Mouse (Mus musculus): ENCODE results near the gene Dlgap4.

The Dlgap4 gene

GRCm38 (mm10) chr2:156613081-156613540, 394 bp upstream of the Dlgap4 start:
- Histone ChIP-seq H3K4me1 (replicated peaks; ENCODE audit: low read depth, low read length) (peaks cover 51% of the 10 kb centered on the region), H3K4me3 (replicated peaks; ENCODE audit: low read length) (peak overlapping the region; percentile 94), H3K9me3 (ENCODE audit: low read length) (no peaks in the 10 kb centered on the region), H3K36me3 (ENCODE audit: insufficient read depth, low read length) (no peaks in the 10 kb centered on the region), H3K27me3 (ENCODE audit: insufficient read depth, low read length) (peaks cover 70% of the 10 kb centered on the region)
- TF ChIP-seq CTCF (conservative IDR thresholded peaks at IDR 0.05; ENCODE audit: low read length) (peak; percentile 16), POU5F1 (IDR thresholded peaks at IDR 0.05; ENCODE audit: borderline replicate concordance, low read length) (no peak)

GRCm38 (mm10) chr2:156614258-156614556, 702 bp downstream of the Dlgap4 start:
- Histone ChIP-seq H3K4me1 (replicated peaks; ENCODE audit: low read depth, low read length) (peaks cover 59% of the 10 kb centered on the region), H3K36me3 (ENCODE audit: insufficient read depth, low read length) (no peaks in the 10 kb centered on the region), H3K27me3 (ENCODE audit: insufficient read depth, low read length) (peaks cover 74% of the 10 kb centered on the region), H3K4me3 (replicated peaks; ENCODE audit: low read length) (peak overlapping the region; percentile 94), H3K9me3 (ENCODE audit: low read length) (no peaks in the 10 kb centered on the region)
- TF ChIP-seq CTCF (conservative IDR thresholded peaks at IDR 0.05; ENCODE audit: low read length) = no peak
- no peak for TF ChIP-seq POU5F1 (IDR thresholded peaks at IDR 0.05; ENCODE audit: borderline replicate concordance, low read length)
- no peak for TF ChIP-seq NANOG (IDR thresholded peaks at IDR 0.05; ENCODE audit: borderline replicate concordance, low read length)

GRCm38 (mm10) chr2:156614661-156615654, 1.5 kb downstream of the Dlgap4 start:
- Histone ChIP-seq H3K4me3 (replicated peaks; ENCODE audit: low read length) (peak overlapping the region; percentile 94), H3K9me3 (ENCODE audit: low read length) (no peaks in the 10 kb centered on the region), H3K36me3 (ENCODE audit: insufficient read depth, low read length) (no peaks in the 10 kb centered on the region), H3K27me3 (ENCODE audit: insufficient read depth, low read length) (peaks cover 67% of the 10 kb centered on the region), H3K4me1 (replicated peaks; ENCODE audit: low read depth, low read length) (peaks cover 66% of the 10 kb centered on the region)
- no peak for TF ChIP-seq POU5F1 (IDR thresholded peaks at IDR 0.05; ENCODE audit: borderline replicate concordance, low read length)
- no peak for TF ChIP-seq CTCF (conservative IDR thresholded peaks at IDR 0.05; ENCODE audit: low read length)
- no peak for TF ChIP-seq NANOG (IDR thresholded peaks at IDR 0.05; ENCODE audit: borderline replicate concordance, low read length)

GRCm38 (mm10) chr2:156616513-156616912, 3.0 kb downstream of the Dlgap4 start:
- Histone ChIP-seq H3K36me3 (ENCODE audit: insufficient read depth, low read length) (no peaks in the 10 kb centered on the region), H3K4me1 (replicated peaks; ENCODE audit: low read depth, low read length) (peaks cover 65% of the 10 kb centered on the region), H3K27me3 (ENCODE audit: insufficient read depth, low read length) (peaks cover 54% of the 10 kb centered on the region), H3K9me3 (ENCODE audit: low read length) (no peaks in the 10 kb centered on the region), H3K4me3 (replicated peaks; ENCODE audit: low read length) (no peak overlapping the region)
- no peak for TF ChIP-seq POU5F1 (IDR thresholded peaks at IDR 0.05; ENCODE audit: borderline replicate concordance, low read length)
- no peak for TF ChIP-seq CTCF (conservative IDR thresholded peaks at IDR 0.05; ENCODE audit: low read length)
- TF ChIP-seq NANOG (IDR thresholded peaks at IDR 0.05; ENCODE audit: borderline replicate concordance, low read length) = no peak

- peaks cover 70% of the 10 kb centered on the region for H3K4me1 ChIP-seq (replicated peaks; ENCODE audit: low read depth, low read length)
- peaks cover 45% of the 10 kb centered on the region for H3K27me3 ChIP-seq (ENCODE audit: insufficient read depth, low read length)
- H3K4me3 ChIP-seq (replicated peaks; ENCODE audit: low read length) = no peak overlapping the region
- no peaks in the 10 kb centered on the region for H3K36me3 ChIP-seq (ENCODE audit: insufficient read depth, low read length)
- TF ChIP-seq NANOG (IDR thresholded peaks at IDR 0.05; ENCODE audit: borderline replicate concordance, low read length) = no peak
- no peak for TF ChIP-seq POU5F1 (IDR thresholded peaks at IDR 0.05; ENCODE audit: borderline replicate concordance, low read length)
- TF ChIP-seq CTCF (conservative IDR thresholded peaks at IDR 0.05; ENCODE audit: low read length) = no peak
- H3K9me3 ChIP-seq (ENCODE audit: low read length) = no peaks in the 10 kb centered on the region
Measured at GRCm38 (mm10) chr2:156617536-156617935, 4.0 kb downstream of the Dlgap4 start.

GRCm38 (mm10) chr2:156620874-156621273, 7.4 kb downstream of the Dlgap4 start:
- H3K9me3 ChIP-seq (ENCODE audit: low read length) = no peaks in the 10 kb centered on the region
- peaks cover 71% of the 10 kb centered on the region for H3K4me1 ChIP-seq (replicated peaks; ENCODE audit: low read depth, low read length)
- TF ChIP-seq POU5F1 (IDR thresholded peaks at IDR 0.05; ENCODE audit: borderline replicate concordance, low read length) = no peak
- H3K4me3 ChIP-seq (replicated peaks; ENCODE audit: low read length) = no peak overlapping the region
- peaks cover 17% of the 10 kb centered on the region for H3K27me3 ChIP-seq (ENCODE audit: insufficient read depth, low read length)
- H3K36me3 ChIP-seq (ENCODE audit: insufficient read depth, low read length) = no peaks in the 10 kb centered on the region

- Histone ChIP-seq H3K9me3 (ENCODE audit: low read length) (no peaks in the 10 kb centered on the region), H3K4me3 (replicated peaks; ENCODE audit: low read length) (no peak overlapping the region), H3K36me3 (ENCODE audit: insufficient read depth, low read length) (no peaks in the 10 kb centered on the region), H3K27me3 (ENCODE audit: insufficient read depth, low read length) (peaks cover 14% of the 10 kb centered on the region), H3K4me1 (replicated peaks; ENCODE audit: low read depth, low read length) (peaks cover 70% of the 10 kb centered on the region)
- TF ChIP-seq NANOG (IDR thresholded peaks at IDR 0.05; ENCODE audit: borderline replicate concordance, low read length) (no peak), POU5F1 (IDR thresholded peaks at IDR 0.05; ENCODE audit: borderline replicate concordance, low read length) (no peak), CTCF (conservative IDR thresholded peaks at IDR 0.05; ENCODE audit: low read length) (no peak)
Measured at GRCm38 (mm10) chr2:156621449-156621848, 7.9 kb downstream of the Dlgap4 start.

GRCm38 (mm10) chr2:156622192-156622591, 8.7 kb downstream of the Dlgap4 start:
- H3K9me3 ChIP-seq (ENCODE audit: low read length) = no peaks in the 10 kb centered on the region
- H3K27me3 ChIP-seq (ENCODE audit: insufficient read depth, low read length) = peaks cover 8% of the 10 kb centered on the region
- TF ChIP-seq NANOG (IDR thresholded peaks at IDR 0.05; ENCODE audit: borderline replicate concordance, low read length) (no peak), CTCF (conservative IDR thresholded peaks at IDR 0.05; ENCODE audit: low read length) (no peak), POU5F1 (IDR thresholded peaks at IDR 0.05; ENCODE audit: borderline replicate concordance, low read length) (no peak)
- H3K36me3 ChIP-seq (ENCODE audit: insufficient read depth, low read length) = no peaks in the 10 kb centered on the region
- no peak overlapping the region for H3K4me3 ChIP-seq (replicated peaks; ENCODE audit: low read length)
- peaks cover 67% of the 10 kb centered on the region for H3K4me1 ChIP-seq (replicated peaks; ENCODE audit: low read depth, low read length)
